Mouse (Mus musculus) erythroblast, embryonic 14.5 days (primary cell): ENCODE data around the gene Taar1.

ENCODE experiments used
- GATA1 ChIP-seq: IDR thresholded peaks from 2 replicates; pipeline ENCODE4 v1.6.1; 2012; ENCODE audit warnings: low read length, inconsistent platforms, mixed read lengths
- TAL1 ChIP-seq: IDR thresholded peaks from 3 replicates; pipeline ENCODE4 v1.6.1; 2012; ENCODE audit warnings: low read length, inconsistent platforms, mixed read lengths

DNA sequence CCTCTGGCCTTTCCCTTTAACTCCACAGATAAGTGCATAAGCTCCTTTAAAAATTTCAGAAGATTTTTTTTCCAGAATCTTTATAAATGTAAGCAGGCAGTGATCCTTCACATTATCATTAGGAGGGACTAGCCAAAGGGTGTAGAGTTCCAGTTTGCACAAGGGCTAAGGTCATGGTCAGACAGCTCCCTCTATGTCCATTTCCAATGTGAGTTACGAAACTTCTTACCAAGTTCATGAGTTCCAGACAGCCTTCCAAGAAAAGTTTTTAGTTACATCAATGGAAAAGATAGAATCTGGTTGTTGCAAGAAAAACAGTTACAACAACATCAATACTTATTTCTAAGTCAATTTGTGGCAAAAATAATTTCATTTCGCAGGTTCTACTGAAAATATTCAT, 3.8 kb downstream of the Taar1 start:
- TF ChIP-seq TAL1: no peak
- no peak for TF ChIP-seq GATA1
